Mouse (Mus musculus): Measurements from ENCODE around the gene Olfr700. TPM values are rescaled to one million over a fixed set of nuclear protein-coding genes. Genes with fewer than 3 reads are reported as not detected.
A peak's percentile ranks its signal among the peaks of the same experiment; 100 is the strongest.

Gene Olfr700
- not detected for total RNA-seq (2021)
- polyA plus RNA-seq (2012; rRNA removed), result not detected in 2 replicates
- long read RNA-seq, result 0 reads

DNA sequence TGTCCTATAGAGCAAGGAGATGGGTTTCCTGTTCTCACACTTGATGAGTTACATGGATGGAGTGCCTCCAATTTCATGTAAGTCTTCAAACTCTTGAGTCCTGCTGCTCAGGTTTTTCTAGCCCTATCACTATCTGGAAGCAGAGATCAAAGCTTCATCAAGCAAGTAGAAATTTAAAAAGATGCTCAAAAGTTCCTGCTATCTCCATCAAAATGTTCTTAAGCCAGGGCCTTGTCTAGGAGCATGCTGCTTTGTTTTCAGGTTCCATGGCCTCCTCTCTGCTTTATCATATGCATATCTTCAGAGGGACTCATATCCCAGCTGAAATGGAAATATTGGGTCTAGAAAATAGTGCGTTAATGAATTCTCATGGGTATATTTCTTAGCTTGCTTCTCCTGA, at the start of gene Olfr700:
TSS of gene Olfr700 (minus strand) at position 101 of the 400 bp plus-strand sequence.
- H3K27ac ChIP-seq, result no peak within 1 kb of the TSS
- H3K27me3 ChIP-seq (ENCODE audit: control insufficient read depth, insufficient read depth, low read length), result no peaks in the 10 kb centered on the region
- TF ChIP-seq POLR2A (IDR thresholded peaks at IDR 0.05; ENCODE audit: insufficient read depth, low read depth, low read length), result no peak
- TF ChIP-seq CTCF (IDR thresholded peaks at IDR 0.05), result no peak
- TF ChIP-seq EP300 (IDR thresholded peaks at IDR 0.05; ENCODE audit: insufficient read depth, low read depth, low read length), result no peak
- no peaks in the 10 kb centered on the region for H3K79me2 ChIP-seq (replicated peaks; ENCODE audit: control insufficient read depth, insufficient read depth, low read length)
- H3K4me3 ChIP-seq, result no peak within 1 kb of the TSS
- intact Hi-C loops (cut with DNase I), result no loop called here
- DNase-seq, result no peak
- H3K9ac ChIP-seq (ENCODE audit: low read depth, low read length), result no peak within 1 kb of the TSS
- WGBS, result 63% methylated on average over 1 of the region's 1 CpGs
- H3K36me3 ChIP-seq (ENCODE audit: control insufficient read depth, insufficient read depth, low read length), result no peaks in the 10 kb centered on the region
- no peaks in the 10 kb centered on the region for H3K4me1 ChIP-seq (ENCODE audit: control insufficient read depth, insufficient read depth, low read length)

DNA sequence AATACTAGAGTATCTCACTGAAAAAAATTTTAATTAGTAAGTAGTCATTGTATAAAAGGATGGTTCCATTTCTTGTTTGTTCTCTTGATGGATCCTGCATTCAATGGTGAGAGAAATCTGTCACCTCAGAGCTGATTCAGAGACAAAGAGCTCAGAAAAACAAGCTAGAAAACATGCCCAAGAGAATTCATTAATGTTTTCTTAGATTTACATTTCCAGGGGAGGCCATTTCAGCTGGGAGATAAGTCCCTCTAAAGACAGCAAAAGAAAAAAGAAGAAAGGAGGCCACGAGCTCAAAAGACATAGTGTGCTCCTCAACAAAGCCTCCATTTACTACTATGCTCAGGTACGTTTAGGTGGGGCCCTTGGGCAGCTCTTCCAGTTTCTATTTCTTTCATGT, 34.4 kb upstream of the Olfr700 start, which contains the start of gene Olfr703:
TSS of gene Olfr703 (plus strand) at position 301 of the 400 bp plus-strand sequence.
- TF ChIP-seq CTCF (IDR thresholded peaks at IDR 0.05) (no peak), POLR2A (IDR thresholded peaks at IDR 0.05; ENCODE audit: insufficient read depth, low read depth, low read length) (no peak), EP300 (IDR thresholded peaks at IDR 0.05; ENCODE audit: insufficient read depth, low read depth, low read length) (no peak)
- WGBS, result 48% methylated on average over 2 of the region's 2 CpGs
- H3K27me3 ChIP-seq (ENCODE audit: control insufficient read depth, insufficient read depth, low read length), result no peaks in the 10 kb centered on the region
- H3K9ac ChIP-seq (ENCODE audit: low read depth, low read length), result no peak within 1 kb of the TSS
- H3K4me3 ChIP-seq, result no peak within 1 kb of the TSS
- H3K4me1 ChIP-seq (ENCODE audit: control insufficient read depth, insufficient read depth, low read length), result no peaks in the 10 kb centered on the region
- intact Hi-C loops (cut with DNase I), result no loop called here
- no peaks in the 10 kb centered on the region for H3K36me3 ChIP-seq (ENCODE audit: control insufficient read depth, insufficient read depth, low read length)
- no peak within 1 kb of the TSS for H3K27ac ChIP-seq
- no peaks in the 10 kb centered on the region for H3K79me2 ChIP-seq (replicated peaks; ENCODE audit: control insufficient read depth, insufficient read depth, low read length)
- DNase-seq, result no peak

- Histone ChIP-seq H3K4me1 (ENCODE audit: control insufficient read depth, insufficient read depth, low read length) (no peaks in the 10 kb centered on the region), H3K27ac (no peak within 1 kb of the TSS), H3K4me3 (no peak within 1 kb of the TSS), H3K9ac (ENCODE audit: low read depth, low read length) (no peak within 1 kb of the TSS), H3K36me3 (ENCODE audit: control insufficient read depth, insufficient read depth, low read length) (no peaks in the 10 kb centered on the region), H3K27me3 (ENCODE audit: control insufficient read depth, insufficient read depth, low read length) (no peaks in the 10 kb centered on the region), H3K79me2 (replicated peaks; ENCODE audit: control insufficient read depth, insufficient read depth, low read length) (no peaks in the 10 kb centered on the region)
- DNase-seq, result no peak
- intact Hi-C loops (cut with DNase I), result no loop called here
- TF ChIP-seq POLR2A (IDR thresholded peaks at IDR 0.05; ENCODE audit: insufficient read depth, low read depth, low read length) (no peak), CTCF (IDR thresholded peaks at IDR 0.05) (no peak), EP300 (IDR thresholded peaks at IDR 0.05; ENCODE audit: insufficient read depth, low read depth, low read length) (no peak)
Measured at GRCm38 (mm10) chr7:106833793-106834192, 25.2 kb upstream of the Olfr700 start, which contains the start of gene Olfr702. TSS of gene Olfr702 (minus strand) at chr7:106833893.

DNA sequence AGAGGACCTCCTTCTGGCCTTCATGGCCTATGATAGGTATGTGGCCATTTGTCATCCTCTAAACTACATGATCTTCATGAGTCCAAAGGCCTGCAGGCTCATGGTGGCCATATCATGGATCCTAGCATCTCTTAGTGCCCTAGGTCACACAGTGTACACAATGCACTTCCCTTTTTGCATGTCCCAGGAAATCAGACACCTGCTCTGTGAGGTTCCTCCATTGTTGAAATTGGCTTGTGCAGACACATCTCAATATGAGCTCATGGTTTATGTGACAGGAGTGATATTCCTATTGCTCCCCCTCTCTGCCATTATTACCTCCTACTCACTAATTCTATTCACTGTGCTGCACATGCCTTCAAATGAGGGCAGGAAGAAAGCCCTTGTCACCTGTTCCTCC, 9.8 kb upstream of the Olfr700 start:
- no peaks in the 10 kb centered on the region for H3K27me3 ChIP-seq (ENCODE audit: control insufficient read depth, insufficient read depth, low read length)
- H3K4me3 ChIP-seq, result no peak overlapping the region
- no peak for TF ChIP-seq CTCF (IDR thresholded peaks at IDR 0.05)
- TF ChIP-seq POLR2A (IDR thresholded peaks at IDR 0.05; ENCODE audit: insufficient read depth, low read depth, low read length), result no peak
- H3K79me2 ChIP-seq (replicated peaks; ENCODE audit: control insufficient read depth, insufficient read depth, low read length), result no peaks in the 10 kb centered on the region
- H3K36me3 ChIP-seq (ENCODE audit: control insufficient read depth, insufficient read depth, low read length), result no peaks in the 10 kb centered on the region
- no peak overlapping the region for H3K9ac ChIP-seq (ENCODE audit: low read depth, low read length)
- intact Hi-C loops (cut with DNase I), result no loop called here
- DNase-seq, result no peak
- H3K27ac ChIP-seq, result no peak overlapping the region
- H3K4me1 ChIP-seq (ENCODE audit: control insufficient read depth, insufficient read depth, low read length), result no peaks in the 10 kb centered on the region

DNA sequence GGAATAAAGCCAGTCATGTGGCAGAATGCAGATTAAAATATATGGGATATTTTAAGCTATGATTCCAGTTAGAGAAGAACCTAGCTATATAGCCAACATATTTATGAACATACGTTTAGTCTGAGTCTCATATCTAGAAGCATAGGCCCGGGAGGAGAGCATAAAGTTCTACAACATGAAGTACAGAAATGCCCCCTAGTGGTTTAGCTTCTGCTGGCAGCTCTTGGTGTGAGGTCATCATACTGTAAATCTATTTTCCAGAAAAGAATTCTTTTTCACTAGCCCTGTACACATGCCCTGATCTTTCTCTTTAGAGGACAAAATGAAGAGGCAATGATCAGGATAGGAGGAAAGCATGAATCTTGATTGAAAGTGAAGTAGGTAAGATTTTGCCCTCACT, 7.1 kb upstream of the Olfr700 start:
- intact Hi-C loops (cut with DNase I), result no loop called here
- Histone ChIP-seq H3K4me1 (ENCODE audit: control insufficient read depth, insufficient read depth, low read length) (no peaks in the 10 kb centered on the region), H3K4me3 (no peak overlapping the region), H3K36me3 (ENCODE audit: control insufficient read depth, insufficient read depth, low read length) (no peaks in the 10 kb centered on the region), H3K79me2 (replicated peaks; ENCODE audit: control insufficient read depth, insufficient read depth, low read length) (no peaks in the 10 kb centered on the region), H3K27ac (no peak overlapping the region), H3K9ac (ENCODE audit: low read depth, low read length) (no peak overlapping the region), H3K27me3 (ENCODE audit: control insufficient read depth, insufficient read depth, low read length) (no peaks in the 10 kb centered on the region)
- TF ChIP-seq POLR2A (IDR thresholded peaks at IDR 0.05; ENCODE audit: insufficient read depth, low read depth, low read length) (no peak), CTCF (IDR thresholded peaks at IDR 0.05) (peak; percentile 61)
- DNase-seq, result no peak
- WGBS, result 25% methylated on average over 2 of the region's 2 CpGs

DNA sequence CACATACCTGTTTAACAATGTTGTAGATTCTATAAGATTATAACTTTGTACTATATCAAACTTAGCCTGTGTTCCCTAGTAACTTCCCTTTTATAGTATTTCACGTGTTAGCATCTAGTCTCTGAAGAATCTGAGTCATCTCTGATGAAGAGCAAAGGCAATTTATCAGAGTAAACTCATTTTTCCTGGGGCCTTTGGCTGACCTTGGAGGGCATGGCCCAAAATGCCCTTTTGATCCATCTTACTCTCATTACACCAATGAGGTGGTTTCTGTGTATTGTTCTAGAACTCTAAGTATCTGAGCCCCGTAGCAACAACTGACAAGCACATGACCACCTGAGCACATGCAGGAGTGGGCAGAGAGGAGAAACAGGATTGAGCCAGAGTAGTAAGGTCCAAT, 5.2 kb upstream of the Olfr700 start, which contains the start of gene Olfr701:
TSS of gene Olfr701 (plus strand) at position 301 of the 400 bp plus-strand sequence.
- no peak within 1 kb of the TSS for H3K9ac ChIP-seq (ENCODE audit: low read depth, low read length)
- no peaks in the 10 kb centered on the region for H3K79me2 ChIP-seq (replicated peaks; ENCODE audit: control insufficient read depth, insufficient read depth, low read length)
- H3K4me3 ChIP-seq, result no peak within 1 kb of the TSS
- 51% methylated on average over 2 of the region's 2 CpGs for WGBS
- TF ChIP-seq EP300 (IDR thresholded peaks at IDR 0.05; ENCODE audit: insufficient read depth, low read depth, low read length) (no peak), CTCF (IDR thresholded peaks at IDR 0.05) (no peak), POLR2A (IDR thresholded peaks at IDR 0.05; ENCODE audit: insufficient read depth, low read depth, low read length) (no peak)
- intact Hi-C loops (cut with DNase I), result no loop called here
- H3K27ac ChIP-seq, result no peak within 1 kb of the TSS
- no peaks in the 10 kb centered on the region for H3K27me3 ChIP-seq (ENCODE audit: control insufficient read depth, insufficient read depth, low read length)
- DNase-seq, result no peak
- H3K4me1 ChIP-seq (ENCODE audit: control insufficient read depth, insufficient read depth, low read length), result no peaks in the 10 kb centered on the region
- H3K36me3 ChIP-seq (ENCODE audit: control insufficient read depth, insufficient read depth, low read length), result no peaks in the 10 kb centered on the region
